Mouse (Mus musculus): Measurements from ENCODE around the gene Col4a1. TPM values are rescaled to one million over a fixed set of nuclear protein-coding genes. Genes with fewer than 3 reads are reported as not detected.

Gene Col4a1
- polyA plus RNA-seq (2017; shearing (Covaris generic)): under 1 TPM in 1 of 2 experiments, not detected in 1; 0.15 TPM

GRCm38 (mm10) chr8:11312349-11313175, at the start of gene Col4a1, which contains the start of gene Col4a2:
Gene Col4a1, minus strand, starts transcription at chr8:11312826.
Gene Col4a2, plus strand, starts transcription at chr8:11312805.

Other genes with a start within 250 kb of the Col4a1 start
- gene Col4a2, start within 50 bp of the Col4a1 start, polyA plus RNA-seq (2017; shearing (Covaris generic)): under 1 TPM in 1 of 2 experiments, not detected in 1; 0.18 TPM
- gene Rab20, start 165.9 kb upstream of the Col4a1 start, polyA plus RNA-seq (2017; shearing (Covaris generic)): 1 to 10 TPM; 2.2 to 5.3 TPM
- gene Naxd, start 184.7 kb upstream of the Col4a1 start, polyA plus RNA-seq (2017; shearing (Covaris generic)): 10 to 100 TPM; 58.1 to 74.5 TPM
- 10 to 100 TPM; 28.4 to 38.8 TPM for gene Cars2, start 238.0 kb upstream of the Col4a1 start, polyA plus RNA-seq (2017; shearing (Covaris generic))
- 10 to 100 TPM; 75.2 to 90.7 TPM for gene Ing1, start 242.7 kb upstream of the Col4a1 start, polyA plus RNA-seq (2017; shearing (Covaris generic))

Measured in activated CD4-positive, CD25-positive, alpha-beta regulatory T cell (primary cell).